Mouse (Mus musculus) adrenal gland, adult 2 months (tissue): Measurements from ENCODE around the gene Kif3a. TPM values are rescaled to one million over a fixed set of nuclear protein-coding genes. Genes with fewer than 3 reads are reported as not detected.
"Not testable (repeated sequence)": the region's sequence is repeated elsewhere in the genome, so short reads cannot be mapped to it uniquely, and the experiment has no call there.

Experiments
- DNase-seq: peaks from one replicate; pipeline ENCODE4 v3.0.0; 2021
- polyA plus RNA-seq: library from polyadenylated mRNA; depleted of rRNA; stranded (reverse); fragments of >200 nt; gene quantifications from 2 replicates; pipeline ENCODE4 v1.2.3, GENCODE M21; 2012
- total RNA-seq, 2 experiments: library from RNA; stranded (reverse); gene quantifications; 2 replicates each; pipeline ENCODE4 v1.2.3; 2021

Gene Kif3a
- total and polyA plus RNA-seq, 3 experiments = 3.6 to 29.8 (median 23.0) TPM

- no peak for DNase-seq
These were observed 24.2 kb upstream of the Kif3a start for GRCm38 (mm10) chr11:53543021-53543420.

DNA sequence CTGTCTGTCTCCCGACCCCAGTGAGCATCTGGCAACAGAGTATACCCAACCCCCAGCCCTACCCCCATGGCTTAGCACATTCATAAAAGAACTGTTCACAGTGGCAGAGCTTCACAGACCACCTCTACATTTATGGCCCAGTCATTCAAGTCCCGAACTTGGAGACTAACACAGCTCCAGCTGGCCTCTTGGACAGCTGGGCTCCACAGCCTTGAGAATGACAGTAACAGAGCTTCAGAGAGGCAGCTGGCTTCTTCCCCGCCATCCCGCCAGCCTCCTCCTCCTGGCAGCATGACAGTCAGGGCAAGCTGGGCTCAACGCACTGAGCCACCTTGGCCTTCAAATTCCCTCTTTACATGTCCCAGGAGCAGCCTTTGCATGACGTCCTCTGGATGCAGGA is 20.9 kb upstream of the Kif3a start:
- DNase-seq = peak; percentile 35

DNA sequence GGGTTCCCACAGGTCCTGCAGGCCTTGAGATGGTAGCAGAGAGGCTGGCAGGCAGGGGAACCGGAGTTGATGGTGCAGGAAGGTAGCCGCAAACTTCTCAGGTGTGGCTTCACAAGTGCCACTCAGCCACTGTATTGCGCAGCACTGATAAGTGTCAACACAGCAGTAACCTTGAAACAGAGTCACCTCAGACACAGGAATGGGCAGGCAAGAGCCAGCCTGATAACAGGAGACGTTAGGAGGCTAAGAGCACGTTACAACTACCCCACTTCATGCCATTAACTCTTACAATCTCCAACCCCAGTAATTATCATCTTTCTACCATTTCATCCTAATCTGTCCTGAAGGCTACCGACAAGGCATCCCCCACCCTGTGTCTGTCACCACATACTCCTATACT is 19.6 kb upstream of the Kif3a start:
- no peak for DNase-seq

DNA sequence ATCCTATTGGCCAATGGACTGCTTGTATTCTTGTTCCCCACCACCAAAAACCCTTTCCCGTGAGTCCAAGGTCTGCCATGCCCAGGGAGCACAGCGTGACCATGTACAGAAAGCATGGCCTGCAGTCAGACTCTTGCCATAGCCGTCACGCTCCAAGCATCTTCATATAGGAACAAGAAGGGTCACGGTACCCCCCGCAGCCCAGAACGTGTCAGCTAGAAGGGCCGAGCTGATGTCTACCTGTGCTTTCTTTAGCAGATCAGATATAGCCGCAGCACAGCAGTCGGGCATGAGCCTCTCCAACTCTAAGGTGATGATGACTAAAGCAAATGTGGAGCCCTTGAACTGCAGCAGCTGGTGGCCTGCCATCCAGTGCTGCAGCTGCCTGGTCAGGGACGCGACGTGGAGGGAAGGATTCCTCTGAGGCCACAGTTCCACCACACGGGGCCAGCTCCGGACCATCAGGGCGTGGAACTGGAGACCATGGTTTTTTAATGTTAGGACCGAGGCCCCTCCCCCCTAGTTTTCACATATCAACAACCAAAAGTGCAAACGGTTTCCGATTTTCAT is 19.1 kb upstream of the Kif3a start:
- peak; percentile 60 for DNase-seq

GRCm38 (mm10) chr11:53550714-53551113 is 16.5 kb upstream of the Kif3a start:
- no peak for DNase-seq

DNA sequence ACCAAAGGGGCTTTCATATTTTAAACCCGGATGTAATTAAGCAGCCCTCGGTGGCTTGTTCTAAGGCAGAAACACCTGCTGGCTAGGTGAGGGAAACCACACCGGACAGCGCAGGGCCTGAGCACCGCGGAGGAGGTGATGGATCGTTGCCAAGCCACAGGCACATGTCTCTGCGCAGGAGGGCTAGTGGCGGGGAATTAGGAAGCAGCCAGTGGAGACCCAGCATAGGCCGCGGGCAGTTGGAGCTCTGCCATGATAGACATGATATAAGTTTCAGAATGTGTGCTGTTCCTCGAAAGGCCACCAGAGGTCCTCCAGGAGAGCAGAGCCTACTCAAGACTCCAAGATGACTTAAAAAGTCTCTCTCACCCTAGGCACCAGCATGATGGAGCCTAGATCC is 15.4 kb upstream of the Kif3a start:
- no peak for DNase-seq

DNA sequence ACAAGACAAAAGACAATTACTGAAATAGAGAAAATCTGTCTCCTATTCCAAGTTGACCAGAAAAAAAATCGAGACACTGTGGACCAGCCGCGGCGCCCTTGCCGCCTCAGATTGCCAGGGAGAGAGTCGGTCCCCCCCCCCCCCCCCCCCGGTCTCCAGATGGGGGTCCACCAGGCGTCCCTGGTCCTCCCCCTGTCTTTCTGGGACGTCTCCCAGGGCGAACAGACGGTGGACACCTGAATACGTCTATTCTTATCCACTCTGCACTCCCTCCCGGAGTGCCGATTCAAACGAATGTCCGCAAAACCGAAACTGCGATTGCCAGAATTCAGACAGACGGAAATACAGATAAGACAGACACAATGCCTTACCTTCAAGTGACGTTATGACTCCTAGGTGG is 10.7 kb upstream of the Kif3a start:
- not testable (repeated sequence) for DNase-seq

DNA sequence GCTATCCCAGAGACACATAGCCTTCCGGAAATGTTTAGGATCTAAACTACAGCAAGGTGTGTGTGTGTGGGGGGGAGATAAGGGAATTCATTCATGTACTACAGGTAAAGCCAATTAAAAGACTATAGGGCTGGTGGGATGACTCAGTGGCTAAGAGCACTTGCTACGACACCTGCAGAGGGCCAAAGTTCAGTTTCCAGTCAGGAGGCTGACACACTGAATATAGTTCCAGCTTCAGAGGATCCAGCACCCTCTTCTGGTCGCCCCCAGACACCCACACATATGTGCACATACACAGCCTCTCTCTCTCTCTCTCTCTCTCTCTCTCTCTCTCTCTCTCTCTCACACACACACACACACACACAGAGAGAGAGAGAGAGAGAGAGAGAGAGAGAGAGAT is 9.2 kb upstream of the Kif3a start:
- not testable (repeated sequence) for DNase-seq

DNA sequence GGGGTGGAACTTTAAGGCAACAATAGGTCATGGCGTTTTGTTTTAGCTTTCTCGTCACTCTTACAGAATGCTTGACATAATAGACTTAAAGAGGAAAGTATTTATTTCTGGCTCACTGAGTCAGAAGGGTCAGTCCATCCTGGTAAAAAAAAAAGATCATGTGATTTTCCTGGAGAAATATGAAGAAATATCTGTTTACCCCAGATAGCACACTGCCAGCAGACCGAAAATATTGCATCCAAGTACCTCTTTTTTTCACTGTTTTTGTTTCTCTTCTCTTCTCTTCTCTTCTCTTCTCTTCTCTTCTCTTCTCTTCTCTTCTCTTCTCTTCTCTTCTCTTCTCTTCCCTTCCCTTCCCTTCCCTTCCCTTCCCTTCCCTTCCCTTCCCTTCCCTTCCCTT is 7.2 kb upstream of the Kif3a start:
- DNase-seq = not testable (repeated sequence)

GRCm38 (mm10) chr11:53561986-53562385 is 5.2 kb upstream of the Kif3a start:
- DNase-seq = no peak

DNA sequence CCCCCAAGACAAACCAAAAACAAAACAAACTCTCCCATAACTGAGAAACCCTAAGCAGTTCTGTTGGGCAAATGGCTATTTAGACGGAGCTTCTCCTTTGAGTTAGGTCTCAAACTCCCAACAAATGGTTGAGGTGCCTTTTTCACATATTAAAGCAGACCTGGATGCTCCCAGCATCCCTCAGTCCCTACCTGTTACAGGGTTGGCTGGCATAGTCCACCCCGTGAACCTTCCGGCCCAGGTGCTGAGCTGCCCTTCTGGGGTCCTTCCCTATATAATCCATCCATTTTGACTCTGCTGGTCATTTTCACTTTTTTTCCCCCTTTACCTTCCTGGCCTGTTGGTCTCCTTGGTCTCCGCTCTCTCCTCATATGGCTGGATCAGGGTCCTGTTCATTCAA is 533 bp upstream of the Kif3a start:
- DNase-seq = no peak

DNA sequence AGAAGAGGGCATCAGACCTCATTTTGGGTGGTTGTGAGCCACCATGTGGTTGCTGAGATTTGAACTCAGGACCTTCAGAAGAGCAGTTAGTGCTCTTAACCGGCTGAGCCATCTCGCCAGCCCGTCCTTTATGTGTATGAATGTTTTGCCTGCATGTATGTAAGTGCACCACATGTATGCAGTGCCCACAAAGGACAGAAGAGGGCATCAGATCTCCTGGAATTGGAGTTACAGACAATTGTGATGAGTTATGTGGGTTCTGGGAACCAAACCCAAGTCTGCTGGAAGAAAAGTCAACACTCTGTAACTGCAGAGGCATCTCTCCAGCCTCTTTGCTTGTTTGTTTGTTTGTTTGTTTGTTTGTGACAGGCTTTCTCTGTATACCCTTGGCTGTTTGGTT is 13.4 kb downstream of the Kif3a start:
- no peak for DNase-seq

DNA sequence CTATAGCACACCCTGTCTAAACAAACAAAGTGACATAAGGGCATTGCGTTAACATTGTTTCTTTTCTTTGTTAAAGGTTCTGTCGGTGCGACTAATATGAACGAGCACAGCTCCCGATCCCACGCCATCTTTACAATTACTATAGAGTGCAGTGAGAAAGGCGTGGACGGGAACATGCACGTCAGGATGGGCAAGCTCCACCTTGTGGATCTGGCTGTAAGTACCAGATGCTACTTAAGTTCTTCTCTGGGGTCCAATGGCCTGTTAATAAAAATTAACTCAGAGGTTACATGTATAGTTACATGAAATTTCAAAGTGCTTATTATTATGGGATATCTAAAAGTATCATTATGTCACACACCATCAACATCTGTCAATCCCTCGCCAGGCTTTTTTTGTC is 16.0 kb downstream of the Kif3a start:
- no peak for DNase-seq

GRCm38 (mm10) chr11:53584849-53585248 is 17.7 kb downstream of the Kif3a start:
- no peak for DNase-seq

- DNase-seq = peak; percentile 6
These were observed 18.3 kb downstream of the Kif3a start for GRCm38 (mm10) chr11:53585510-53585909.

DNA sequence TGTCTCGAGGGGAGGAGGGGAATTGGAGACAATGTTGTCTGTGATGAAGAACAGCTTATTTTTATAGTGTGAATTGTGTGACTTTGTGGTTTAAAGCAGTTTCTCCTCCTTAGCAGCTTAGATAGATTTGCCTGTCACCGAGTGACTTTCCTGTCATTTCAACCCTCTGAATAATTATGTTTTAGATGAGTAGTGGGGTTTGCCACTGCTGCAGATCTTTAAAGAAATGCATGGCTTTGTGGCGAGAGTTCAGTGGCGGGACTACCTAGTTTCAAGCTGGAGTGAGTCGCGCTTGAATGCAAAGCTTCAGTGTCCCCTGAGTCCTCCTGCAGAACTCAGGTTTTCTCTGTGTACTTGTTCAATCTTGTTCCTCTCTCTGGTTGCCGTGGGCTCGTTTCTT is 21.1 kb downstream of the Kif3a start:
- no peak for DNase-seq

GRCm38 (mm10) chr11:53590368-53590768 is 23.2 kb downstream of the Kif3a start:
- peak; percentile 13 for DNase-seq

DNA sequence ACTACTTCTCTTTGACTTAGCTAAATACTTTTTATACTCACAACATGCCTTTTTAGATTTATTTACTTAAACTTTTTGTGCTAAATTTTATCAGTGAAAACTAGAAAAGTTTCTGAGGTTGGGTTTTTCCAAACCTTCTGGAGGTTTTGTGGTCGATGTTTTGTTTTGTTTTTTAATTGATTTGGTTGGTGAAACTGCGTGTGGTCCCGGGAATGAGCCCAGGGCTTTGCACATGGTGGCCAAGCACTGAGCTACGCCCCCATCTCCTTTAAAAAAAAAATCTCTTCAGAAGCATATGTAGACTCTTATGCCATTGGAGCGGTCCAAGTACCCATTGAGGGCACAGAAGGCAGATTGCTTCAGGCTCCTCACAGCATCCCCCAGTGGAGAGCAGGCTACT is 23.9 kb downstream of the Kif3a start:
- DNase-seq = no peak

DNA sequence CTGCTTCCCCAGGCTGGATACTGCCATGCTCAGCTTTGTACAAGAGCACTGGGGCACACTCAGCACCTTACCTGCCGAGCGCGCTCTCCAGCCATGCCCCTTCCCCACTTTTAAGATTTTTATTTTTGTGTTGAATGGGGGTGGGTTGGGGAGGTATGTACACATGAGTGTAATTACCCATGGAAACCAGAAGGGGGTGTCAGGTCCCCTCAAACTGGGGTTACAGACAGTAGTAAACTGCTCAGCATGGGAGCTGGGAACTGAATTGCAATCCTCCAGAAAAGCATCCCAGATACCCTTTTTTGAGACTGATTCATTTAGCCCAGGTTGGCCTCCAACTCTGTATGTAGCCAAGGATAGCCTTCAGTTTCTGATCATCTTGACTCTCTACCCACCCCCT is 37.8 kb downstream of the Kif3a start:
- no peak for DNase-seq

DNA sequence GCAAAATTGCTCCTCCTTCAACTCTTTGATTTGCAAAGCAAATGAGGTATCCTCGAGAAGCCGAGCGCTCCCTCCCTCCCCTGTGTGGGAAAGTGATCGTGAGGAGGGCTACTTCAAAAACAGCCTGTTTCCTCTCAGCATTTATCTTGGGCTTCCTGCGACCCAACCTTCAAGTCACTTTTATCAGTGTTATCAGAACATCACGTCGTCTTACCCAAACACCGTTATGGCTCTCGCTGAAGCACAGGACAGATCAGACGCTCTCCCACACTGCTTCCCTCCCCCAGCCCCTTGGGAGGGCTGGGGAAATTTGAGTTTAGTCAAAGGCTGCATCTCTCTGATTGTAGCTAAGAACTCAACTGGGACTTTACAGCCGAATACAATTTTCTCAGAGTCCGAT is 38.4 kb downstream of the Kif3a start:
- DNase-seq = no peak

DNA sequence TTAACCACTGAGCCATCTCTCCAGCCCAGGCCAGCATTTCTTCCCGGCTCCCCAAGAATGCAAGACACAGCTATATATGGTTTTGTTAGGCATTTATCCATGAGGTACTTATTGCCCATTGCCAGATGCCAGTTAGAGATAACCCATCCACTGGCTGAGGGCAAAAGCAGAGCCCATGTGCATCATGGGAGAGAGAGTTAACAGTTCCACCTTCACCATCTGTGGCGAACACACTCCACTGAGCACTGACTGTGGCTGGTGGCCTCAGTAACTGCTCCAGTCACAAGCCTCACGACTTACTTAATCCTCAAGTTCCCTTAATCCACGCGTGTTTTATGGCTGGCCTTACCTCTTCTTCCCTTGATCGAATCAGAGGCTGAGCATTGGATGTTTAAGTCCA is 42.1 kb downstream of the Kif3a start:
- no peak for DNase-seq

DNA sequence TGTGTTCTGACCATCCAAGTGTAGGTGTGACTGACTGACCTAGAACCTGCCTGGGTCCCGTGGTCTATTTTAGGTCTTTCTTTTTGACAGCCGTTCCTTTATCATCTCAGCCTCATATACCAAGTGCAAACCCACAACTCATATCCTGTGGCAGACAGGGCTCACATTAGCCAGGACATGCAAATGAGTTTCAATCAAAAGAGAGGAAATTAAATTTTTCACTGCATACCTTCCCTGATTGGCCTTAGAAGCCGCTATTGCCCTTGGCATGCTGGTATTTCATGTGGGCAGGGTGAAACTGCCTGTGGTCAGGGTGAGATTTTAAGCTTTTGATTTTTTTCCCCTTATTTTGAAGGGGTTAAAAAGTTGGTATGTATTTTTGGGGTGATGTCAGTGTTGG is 42.5 kb downstream of the Kif3a start:
- DNase-seq = no peak

DNA sequence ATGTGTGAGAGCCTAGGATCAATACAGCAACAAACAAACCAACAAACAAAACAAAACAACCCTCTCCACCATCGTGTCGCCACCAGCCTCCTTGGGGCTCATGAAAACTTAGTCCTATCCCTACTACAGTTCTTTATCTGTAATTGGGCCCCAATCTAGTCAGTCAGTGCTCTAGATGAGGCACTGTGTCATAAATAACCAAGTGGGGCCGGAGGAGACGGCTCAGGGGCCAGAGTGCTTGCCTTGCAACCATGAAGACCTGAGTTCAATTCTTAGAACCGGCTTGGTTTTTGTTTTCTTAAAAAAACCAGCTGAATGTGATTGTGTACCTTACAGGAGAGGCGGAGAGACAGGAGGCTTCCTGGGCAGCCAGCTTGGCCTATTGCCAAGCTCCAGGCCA is 48.0 kb downstream of the Kif3a start:
- DNase-seq = no peak

DNA sequence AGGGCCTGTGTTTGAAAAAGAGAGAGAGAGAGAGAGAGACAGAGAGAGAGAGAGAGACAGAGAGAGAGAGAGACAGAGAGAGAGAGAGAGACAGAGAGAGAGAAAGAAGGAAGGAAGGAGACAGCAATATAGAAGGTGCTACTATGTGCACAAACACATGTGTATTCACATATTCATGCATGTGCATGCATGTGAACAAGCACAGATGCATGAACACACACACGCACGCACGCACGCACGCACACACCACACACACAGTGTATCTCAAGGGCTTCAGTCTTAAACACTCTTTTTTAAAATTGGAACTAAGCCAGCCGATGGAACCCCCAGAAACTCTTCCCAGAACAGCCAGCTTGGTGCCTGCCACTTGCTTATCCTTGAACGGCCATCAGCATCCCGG is 48.4 kb downstream of the Kif3a start:
- DNase-seq = no peak
